Mouse (Mus musculus): Measurements from ENCODE around the gene St5. TPM values are rescaled to one million over a fixed set of nuclear protein-coding genes. Genes with fewer than 3 reads are reported as not detected.

Gene St5
- total RNA-seq, 4 experiments from 2014 or later, result 14.4 to 18.3 (median 15.7) TPM

- DNase-seq (ENCODE audit: low spot score in 2 of 2), result no peak
Measured at GRCm38 (mm10) chr7:109610348-109610747, 93.1 kb downstream of the St5 start.

- DNase-seq (ENCODE audit: low spot score in 2 of 2), result no peak
Measured at GRCm38 (mm10) chr7:109609565-109610345, 93.7 kb downstream of the St5 start.

- DNase-seq (ENCODE audit: low spot score in 2 of 2), result no peak
Measured at GRCm38 (mm10) chr7:109608831-109609230, 94.6 kb downstream of the St5 start.

GRCm38 (mm10) chr7:109606994-109607610, 96.3 kb downstream of the St5 start:
- no peak for DNase-seq (ENCODE audit: low spot score in 2 of 2)

GRCm38 (mm10) chr7:109602562-109602961, 100.8 kb downstream of the St5 start:
- DNase-seq (ENCODE audit: low spot score in 2 of 2), result no peak

GRCm38 (mm10) chr7:109602022-109602421, 101.4 kb downstream of the St5 start:
- DNase-seq (ENCODE audit: low spot score in 2 of 2), result no peak

- DNase-seq (ENCODE audit: low spot score in 2 of 2), result no peak
Measured at GRCm38 (mm10) chr7:109600702-109601101, 102.7 kb downstream of the St5 start.

GRCm38 (mm10) chr7:109599998-109600397, 103.4 kb downstream of the St5 start:
- no peak for DNase-seq (ENCODE audit: low spot score in 2 of 2)

- DNase-seq (ENCODE audit: low spot score in 2 of 2), result no peak
Measured at GRCm38 (mm10) chr7:109594845-109595531, 108.4 kb downstream of the St5 start.

GRCm38 (mm10) chr7:109593992-109594391, 109.4 kb downstream of the St5 start:
- DNase-seq (ENCODE audit: low spot score in 2 of 2), result no peak

GRCm38 (mm10) chr7:109592184-109592583, 111.2 kb downstream of the St5 start:
- DNase-seq (ENCODE audit: low spot score in 2 of 2), result no peak

- DNase-seq (ENCODE audit: low spot score in 2 of 2), result no peak
Measured at GRCm38 (mm10) chr7:109590576-109590975, 112.8 kb downstream of the St5 start.

- DNase-seq (ENCODE audit: low spot score in 2 of 2), result no peak
Measured at GRCm38 (mm10) chr7:109588990-109589389, 114.4 kb downstream of the St5 start.

GRCm38 (mm10) chr7:109588145-109588544, 115.3 kb downstream of the St5 start:
- DNase-seq (ENCODE audit: low spot score in 2 of 2), result no peak

- no peak for DNase-seq (ENCODE audit: low spot score in 2 of 2)
Measured at GRCm38 (mm10) chr7:109584467-109584866, 118.9 kb downstream of the St5 start.

- DNase-seq (ENCODE audit: low spot score in 2 of 2), result no peak
Measured at GRCm38 (mm10) chr7:109580489-109580888, 122.9 kb downstream of the St5 start.

GRCm38 (mm10) chr7:109579585-109580307, 123.7 kb downstream of the St5 start:
- no peak for DNase-seq (ENCODE audit: low spot score in 2 of 2)

- DNase-seq (ENCODE audit: low spot score in 2 of 2), result no peak
Measured at GRCm38 (mm10) chr7:109578880-109579584, 124.4 kb downstream of the St5 start.

- DNase-seq (ENCODE audit: low spot score in 2 of 2), result peak in 1 of 2 experiments; percentile 45
Measured at GRCm38 (mm10) chr7:109576321-109577314, 126.8 kb downstream of the St5 start.

- DNase-seq (ENCODE audit: low spot score in 2 of 2), result no peak
Measured at GRCm38 (mm10) chr7:109574166-109574565, 129.2 kb downstream of the St5 start.

All from left cerebral cortex, adult 8-10 months (tissue).